Mouse (Mus musculus) Patski (cell line): ENCODE results near the gene Ifit2. TPM values are rescaled to one million over a fixed set of nuclear protein-coding genes. Genes with fewer than 3 reads are reported as not detected.
A peak's percentile ranks its signal among the peaks of the same experiment; 100 is the strongest.

Source experiments
- ATAC-seq: fragments of 100-300 bp; one replicate; pipeline ENCODE4 v1.8.0; 2021
- CTCF ChIA-PET: fragments of 350-600 bp; sonication (Branson Sonifier 250); formaldehyde crosslinking; loops from one replicate; lab custom pipeline; 2022; ENCODE audit warnings: inconsistent platforms; lab: Charles Lee
- POLR2A ChIA-PET: fragments of 350-600 bp; sonication (Branson Sonifier 250); formaldehyde crosslinking; loops from one replicate; lab custom pipeline; 2022; ENCODE audit warnings: antibody characterized with exemption, inconsistent platforms; lab: Charles Lee
- DNase-seq: peaks from one replicate; pipeline ENCODE4 v3.0.0-alpha.2; 2011; ENCODE audit warnings: low read depth, low spot score
- H3K27me3 ChIP-seq: fragments of 371-371 bp; one replicate; pipeline ENCODE4 v1.5.1; 2021
- CTCF ChIP-seq: fragments of 100-300 bp; IDR thresholded peaks from one replicate; pipeline ENCODE4 v1.5.1; 2021
- in situ Hi-C: fragments of 300-500 bp; cut with MboI; formaldehyde crosslinking; loops from 3 replicates; pipeline ENCODE4 v1.11.1; 2018; ENCODE audit warnings: low pct_unique_long_range_greater_than_20kb, mixed read lengths
- polyA plus RNA-seq: library from polyadenylated mRNA; unstranded; gene quantifications from one replicate; pipeline ENCODE4 v1.2.3, GENCODE M21; 2021

The Ifit2 gene
- polyA plus RNA-seq, 1 experiment from 2014 or later: 26.0 TPM

GRCm38 (mm10) chr19:34532061-34532751 is 18.3 kb upstream of the Ifit2 start:
- in situ Hi-C loops: no loop called here
- ChIA-PET POLR2A (no interaction called here), CTCF (no interaction called here)
- no peak for DNase-seq
- TF ChIP-seq CTCF: no peak
- no peaks in the 10 kb centered on the region for H3K27me3 ChIP-seq
- ATAC-seq: no peak

- peaks cover 7% of the 10 kb centered on the region for H3K27me3 ChIP-seq
- TF ChIP-seq CTCF: no peak
- ChIA-PET POLR2A (no interaction called here), CTCF (interaction anchor here (1.2 to 1.7 kb wide), 2 partner anchors 13 to 205 kb away, joined by 3 to 4 read pairs; no protein-coding TSS in a partner anchor)
- in situ Hi-C loops: no loop called here
- ATAC-seq: no peak
- no peak for DNase-seq
Measured at GRCm38 (mm10) chr19:34539422-34539821, 11.1 kb upstream of the Ifit2 start.

DNA sequence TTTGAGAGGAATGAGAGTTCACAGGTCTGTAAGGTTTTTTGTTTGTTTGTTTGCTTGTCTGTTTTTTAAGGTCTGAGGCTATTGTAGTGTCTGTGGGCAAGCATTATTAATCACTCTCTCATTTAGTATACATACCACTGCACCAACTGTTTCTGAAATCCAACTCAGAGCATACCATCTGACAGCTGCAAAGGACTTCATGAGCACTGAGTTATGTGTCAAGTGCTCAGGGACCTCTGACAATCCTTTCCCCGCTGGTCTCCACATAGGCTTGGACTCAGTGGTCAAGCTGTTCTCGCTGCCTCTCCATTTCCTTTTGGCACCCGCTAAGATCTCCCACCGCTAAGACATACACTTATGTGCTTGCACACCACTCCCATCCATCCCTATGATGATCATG is 4.3 kb upstream of the Ifit2 start:
- in situ Hi-C loops: loop anchor here (5.0 kb wide), 2 partner anchors 44 to 81 kb away; no protein-coding TSS in a partner anchor
- POLR2A ChIA-PET: no interaction called here

DNA sequence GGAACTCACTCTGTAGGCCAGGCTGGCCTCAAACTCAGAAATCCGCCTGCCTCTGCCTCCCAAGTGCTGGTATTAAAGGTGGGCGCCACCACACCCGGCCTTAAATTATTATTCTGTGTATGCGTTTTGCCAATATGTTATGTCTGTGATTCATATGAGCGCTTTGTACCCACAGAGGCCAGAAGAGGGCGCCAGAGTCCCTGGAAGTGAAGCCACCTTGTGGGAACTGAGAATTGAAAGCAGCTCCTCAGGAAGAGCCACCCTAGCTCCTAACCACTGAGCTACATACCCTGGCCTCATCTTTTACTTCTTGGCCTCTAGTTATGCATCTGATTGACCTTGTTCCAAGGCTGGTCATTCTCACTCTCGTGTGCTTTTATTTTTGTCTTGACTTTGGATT is 2.5 kb upstream of the Ifit2 start:
- in situ Hi-C loops: loop anchor here (5.0 kb wide), 2 partner anchors 46 to 79 kb away; no protein-coding TSS in a partner anchor
- peaks cover 3% of the 10 kb centered on the region for H3K27me3 ChIP-seq
- POLR2A ChIA-PET: no interaction called here
- CTCF ChIA-PET: interaction anchor here (0.6 to 6.9 kb wide), 17 partner anchors 21 to 215 kb away, joined by 3 to 41 read pairs (median 6); partner anchors contain the start of genes Ifit1, Ifit1bl2 and Lipa
- DNase-seq: no peak
- no peak for ATAC-seq
- peak; percentile 98 for TF ChIP-seq CTCF

More for the DNA sequence above, 4.3 kb upstream of the Ifit2 start:
- H3K27me3 ChIP-seq: peaks cover 6% of the 10 kb centered on the region
- no peak for TF ChIP-seq CTCF
- ATAC-seq: no peak
- DNase-seq: no peak
- CTCF ChIA-PET: interaction anchor here (1.2 to 3.1 kb wide), 3 partner anchors 44 to 213 kb away, joined by 3 to 13 read pairs (median 8); no protein-coding TSS in a partner anchor

DNA sequence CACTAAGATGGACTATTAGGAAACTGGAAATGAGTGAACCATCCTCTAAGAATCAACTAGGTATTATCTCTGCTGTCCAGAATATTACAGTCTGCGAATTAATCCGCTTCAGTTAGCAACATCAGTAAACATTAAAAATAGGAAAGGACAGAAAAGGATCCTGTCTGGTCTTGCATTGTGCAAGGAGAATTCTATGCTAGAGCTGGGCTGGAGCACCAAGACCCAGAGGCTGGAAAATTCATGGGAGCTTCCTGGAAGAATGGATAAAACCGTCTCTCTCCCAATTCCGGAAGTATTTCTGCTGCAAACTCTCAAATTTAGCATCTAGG is 325 bp upstream of the Ifit2 start:
- DNase-seq (no peak), ATAC-seq (no peak)
- TF ChIP-seq CTCF: no peak
- ChIA-PET CTCF (interaction anchor here (0.7 to 6.9 kb wide), 29 partner anchors 10 to 307 kb away, joined by 3 to 41 read pairs (median 4); partner anchors contain the start of genes Ifit3 and Lipa), POLR2A (interaction anchor here (0.6 to 1.7 kb wide), 3 partner anchors 69 to 295 kb away, joined by 3 to 7 read pairs (median 3); partner anchors contain the start of gene Acta2)
- H3K27me3 ChIP-seq: peaks cover 3% of the 10 kb centered on the region
- in situ Hi-C loops: no loop called here

DNA sequence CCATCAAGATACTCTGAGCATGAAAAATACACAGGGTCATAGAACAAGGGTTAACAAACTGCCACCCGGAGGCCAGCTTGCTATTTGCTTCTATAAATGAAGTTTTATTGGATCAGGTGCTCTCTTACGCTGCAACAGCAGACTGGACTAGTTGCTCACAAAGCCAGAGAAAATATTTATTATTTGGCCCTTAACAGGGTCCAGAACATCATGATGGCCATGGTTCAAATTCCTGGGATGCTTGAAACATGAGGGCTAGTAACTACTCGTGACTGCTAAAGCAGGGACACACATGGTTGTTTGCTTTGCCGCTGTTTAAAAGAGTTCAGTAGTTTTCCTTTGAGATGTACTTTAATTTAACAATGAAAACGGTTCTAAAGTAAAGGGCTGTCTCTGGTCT is 1.5 kb downstream of the Ifit2 start:
- in situ Hi-C loops: no loop called here
- TF ChIP-seq CTCF: no peak
- no peaks in the 10 kb centered on the region for H3K27me3 ChIP-seq
- ChIA-PET CTCF (interaction anchor here (5.2 to 6.9 kb wide), 2 partner anchors 34 to 76 kb away, joined by 31 to 41 read pairs; no protein-coding TSS in a partner anchor), POLR2A (interaction anchor here (1.7 kb wide), 1 partner anchor 84 kb away, joined by 7 read pairs; no protein-coding TSS in a partner anchor)
- DNase-seq (no peak), ATAC-seq (peak; percentile 65)

GRCm38 (mm10) chr19:34553021-34553420 is 2.5 kb downstream of the Ifit2 start:
- ATAC-seq: no peak
- no peak for DNase-seq
- CTCF ChIA-PET: interaction anchor here (1.0 to 6.9 kb wide), 3 partner anchors 10 to 33 kb away, joined by 4 to 41 read pairs (median 10); no protein-coding TSS in a partner anchor
- no peaks in the 10 kb centered on the region for H3K27me3 ChIP-seq
- in situ Hi-C loops: no loop called here
- no peak for TF ChIP-seq CTCF
- POLR2A ChIA-PET: interaction anchor here (1.1 kb wide), 1 partner anchor 15 kb away, joined by 3 read pairs; no protein-coding TSS in a partner anchor

GRCm38 (mm10) chr19:34553522-34553921 is 3.0 kb downstream of the Ifit2 start:
- H3K27me3 ChIP-seq: no peaks in the 10 kb centered on the region
- ATAC-seq: no peak
- DNase-seq: no peak
- in situ Hi-C loops: no loop called here
- no peak for TF ChIP-seq CTCF
- CTCF ChIA-PET: interaction anchor here (0.7 to 6.9 kb wide), 4 partner anchors 10 to 32 kb away, joined by 3 to 41 read pairs (median 7); no protein-coding TSS in a partner anchor
- POLR2A ChIA-PET: interaction anchor here (1.1 kb wide), 1 partner anchor 15 kb away, joined by 3 read pairs; no protein-coding TSS in a partner anchor

GRCm38 (mm10) chr19:34554061-34554460 is 3.6 kb downstream of the Ifit2 start:
- POLR2A ChIA-PET: interaction anchor here (0.5 to 1.2 kb wide), 4 partner anchors 10 to 107 kb away, joined by 3 to 5 read pairs (median 3); no protein-coding TSS in a partner anchor
- no peak for TF ChIP-seq CTCF
- in situ Hi-C loops: no loop called here
- H3K27me3 ChIP-seq: no peaks in the 10 kb centered on the region
- ATAC-seq: no peak
- CTCF ChIA-PET: interaction anchor here (0.7 to 6.9 kb wide), 4 partner anchors 9 to 32 kb away, joined by 3 to 41 read pairs (median 7); no protein-coding TSS in a partner anchor
- DNase-seq: no peak

GRCm38 (mm10) chr19:34556621-34557020 is 6.1 kb downstream of the Ifit2 start:
- ATAC-seq (no peak), DNase-seq (no peak)
- no peaks in the 10 kb centered on the region for H3K27me3 ChIP-seq
- no peak for TF ChIP-seq CTCF
- POLR2A ChIA-PET: no interaction called here
- in situ Hi-C loops: no loop called here
- CTCF ChIA-PET: interaction anchor here (1.5 to 1.9 kb wide), 4 partner anchors 12 to 80 kb away, joined by 3 to 6 read pairs (median 3); no protein-coding TSS in a partner anchor
